24 mouse cellular contexts compared by ENCODE assay signal in genomic region chr6:88881334-88881733, GRCm38 (mm10). TPM values are rescaled to one million over a fixed set of nuclear protein-coding genes. Genes with fewer than 3 reads are reported as not detected.
A peak's percentile ranks its signal among the peaks of the same experiment; 100 is the strongest.
DNase-seq lines count a peak whose midpoint lies in the region; ATAC-seq and TF ChIP-seq lines count a peak whose summit lies in the region.
"Had no signal": no experiment of that assay in that cellular context is flagged by ENCODE, and none has a peak within 500 bp of the region (broad histone marks: within the 10 kb centered on the region; RNA-seq: fewer than 3 reads in every experiment).

No protein-coding gene starts in this region.

- 51% methylated on average over 7 of the region's 7 CpGs for WGBS in hindbrain, embryonic 13.5 days
- 50% methylated on average over 7 of the region's 7 CpGs for WGBS in hindbrain, embryonic 16.5 days
- 56% methylated on average over 7 of the region's 7 CpGs for WGBS in neural tube, embryonic 13.5 days
- 29% methylated on average over 7 of the region's 7 CpGs for WGBS in forebrain, postnatal 0 days

- intact Hi-C loops in heart, postnatal 14 days (cut with DNase I), result no loop called here

- H3K27me3 ChIP-seq in hindbrain, embryonic 13.5 days, result no peaks in the 10 kb centered on the region
- H3K27me3 ChIP-seq in hindbrain, embryonic 16.5 days (replicated peaks; ENCODE audit: control insufficient read depth, insufficient read depth, low read length), result no peaks in the 10 kb centered on the region
- no peaks in the 10 kb centered on the region for H3K27me3 ChIP-seq in neural tube, embryonic 13.5 days
- H3K27me3 ChIP-seq in forebrain, postnatal 0 days (ENCODE audit: insufficient read depth, low read length), result no peaks in the 10 kb centered on the region
- H3K27me3 ChIP-seq: heart, embryonic 12.5 days; intestine, embryonic 15.5 days had no signal

- H3K9me3 ChIP-seq in hindbrain, embryonic 13.5 days, result no peaks in the 10 kb centered on the region
- no peaks in the 10 kb centered on the region for H3K9me3 ChIP-seq in hindbrain, embryonic 16.5 days (ENCODE audit: control insufficient read depth, low read length)
- H3K9me3 ChIP-seq in neural tube, embryonic 13.5 days, result no peaks in the 10 kb centered on the region
- H3K9me3 ChIP-seq in forebrain, postnatal 0 days (ENCODE audit: low read length), result no peaks in the 10 kb centered on the region
- H3K9me3 ChIP-seq: heart, embryonic 12.5 days; intestine, embryonic 15.5 days; liver, embryonic 13.5 days had no signal

- no peak overlapping the region for H3K4me3 ChIP-seq in hindbrain, embryonic 13.5 days
- H3K4me3 ChIP-seq in hindbrain, embryonic 16.5 days (ENCODE audit: low read length), result no peak overlapping the region
- no peak overlapping the region for H3K4me3 ChIP-seq in neural tube, embryonic 13.5 days
- H3K4me3 ChIP-seq in forebrain, postnatal 0 days (ENCODE audit: low read depth, low read length), result no peak overlapping the region
- H3K4me3 ChIP-seq: gastrocnemius, adult 2 months; heart, adult 2 months; heart, embryonic 12.5 days; intestine, embryonic 15.5 days; layer of hippocampus, adult 2 months; liver, embryonic 13.5 days; myocyte had no signal

- TF ChIP-seq CTCF in forebrain, postnatal 0 days (IDR thresholded peaks at IDR 0.05; ENCODE audit: low read depth), result no peak

- H3K4me1 ChIP-seq in hindbrain, embryonic 13.5 days (replicated peaks), result peaks cover under 1% of the 10 kb centered on the region
- no peaks in the 10 kb centered on the region for H3K4me1 ChIP-seq in hindbrain, embryonic 16.5 days (ENCODE audit: control insufficient read depth, insufficient read depth, low read depth, low read length)
- peaks cover 12% of the 10 kb centered on the region for H3K4me1 ChIP-seq in neural tube, embryonic 13.5 days (replicated peaks)
- H3K4me1 ChIP-seq in forebrain, postnatal 0 days (ENCODE audit: insufficient read depth), result no peaks in the 10 kb centered on the region
- H3K4me1 ChIP-seq: heart, embryonic 12.5 days had no signal

- no peak overlapping the region for H3K9ac ChIP-seq in hindbrain, embryonic 13.5 days
- no peak overlapping the region for H3K9ac ChIP-seq in hindbrain, embryonic 16.5 days (ENCODE audit: low read depth, low read length)
- no peak overlapping the region for H3K9ac ChIP-seq in neural tube, embryonic 13.5 days
- no peak overlapping the region for H3K9ac ChIP-seq in forebrain, postnatal 0 days
- H3K9ac ChIP-seq: heart, embryonic 12.5 days; intestine, embryonic 15.5 days; liver, embryonic 13.5 days; lung, embryonic 14.5 days had no signal

- H3K27ac ChIP-seq in hindbrain, embryonic 13.5 days, result 0 out of 2 replicates have a peak overlapping the region, but pooled peaks have one; percentile 25
- no peak overlapping the region for H3K27ac ChIP-seq in hindbrain, embryonic 16.5 days (ENCODE audit: low read depth, low read length)
- H3K27ac ChIP-seq in neural tube, embryonic 13.5 days (replicated peaks), result peak overlapping the region; percentile 52
- 0 out of 2 replicates have a peak overlapping the region, but pooled peaks have one; percentile 35 for H3K27ac ChIP-seq in forebrain, postnatal 0 days (ENCODE audit: low read depth, low read length)
- H3K27ac ChIP-seq: gastrocnemius, adult 2 months; heart, adult 2 months; intestine, embryonic 15.5 days; layer of hippocampus, adult 2 months had no signal

- peaks cover 26% of the 10 kb centered on the region for H3K36me3 ChIP-seq in hindbrain, embryonic 13.5 days
- H3K36me3 ChIP-seq in hindbrain, embryonic 16.5 days (ENCODE audit: control insufficient read depth, insufficient read depth, low read length), result peaks cover 2% of the 10 kb centered on the region; the same call in 1 of the 2 replicates
- H3K36me3 ChIP-seq in neural tube, embryonic 13.5 days, result peaks cover 24% of the 10 kb centered on the region
- 0 out of 2 replicates have a peak, but pooled peaks cover 10% of the 10 kb centered on the region for H3K36me3 ChIP-seq in forebrain, postnatal 0 days (ENCODE audit: insufficient read depth)

- DNase-seq in neural tube, embryonic 10.5 days (ENCODE audit: extremely low spot score, low spot score), result no peak
- peak; percentile 50 for DNase-seq in forebrain, postnatal 0 days
- no peak for DNase-seq in heart, postnatal 14 days
- DNase-seq in frontal cortex, adult 2 months (ENCODE audit: extremely low spot score in 1 of 2, low spot score in 1 of 2), result no peak
- DNase-seq: adrenal gland, postnatal 36 days; B cell, adult 2 months; cerebellum, adult 2 months; cerebellum, postnatal 14 days; gastrocnemius, adult 2 months; gastrocnemius, postnatal 36 days; heart, adult 2 months; kidney, adult 2 months; kidney, postnatal 36 days; liver, embryonic 13.5 days; lung, embryonic 14.5 days; lung, postnatal 14 days; thymus, postnatal 4 days had no signal

- no peak overlapping the region for H3K4me2 ChIP-seq in hindbrain, embryonic 13.5 days
- H3K4me2 ChIP-seq in hindbrain, embryonic 16.5 days (ENCODE audit: low read length), result no peak overlapping the region
- H3K4me2 ChIP-seq in neural tube, embryonic 13.5 days, result no peak overlapping the region
- H3K4me2 ChIP-seq in forebrain, postnatal 0 days (ENCODE audit: low read depth), result no peak overlapping the region
- H3K4me2 ChIP-seq: heart, embryonic 12.5 days; intestine, embryonic 15.5 days; liver, embryonic 13.5 days; lung, embryonic 14.5 days had no signal

- no peak for ATAC-seq in hindbrain, embryonic 13.5 days (ENCODE audit: low FRiP score)
- no peak for ATAC-seq in hindbrain, embryonic 16.5 days
- ATAC-seq in neural tube, embryonic 13.5 days (ENCODE audit: low read depth), result no peak
- ATAC-seq in forebrain, postnatal 0 days, result peak; percentile 88
- ATAC-seq: intestine, embryonic 15.5 days had no signal

RNA-seq across cellular contexts. Expression of gene Podxl2, which starts 6.5 kb away (rescaled TPM):
- 546 and 595 TPM in 2 replicates for polyA plus RNA-seq in hindbrain, embryonic 13.5 days (2015; fragmentation: Nextera tagmentation; extraction: Ambion mirVana)
- polyA plus RNA-seq in hindbrain, embryonic 16.5 days (2015; fragmentation: Nextera tagmentation; extraction: Ambion mirVana), result 553 and 621 TPM in 2 replicates
- 548 and 565 TPM in 2 replicates for polyA plus RNA-seq in neural tube, embryonic 13.5 days (2015; fragmentation: Nextera tagmentation; extraction: Ambion mirVana)
- total RNA-seq in forebrain, postnatal 0 days (2014; rRNA removed), result 917 and 954 TPM in 2 replicates
- 702 and 718 TPM in 2 replicates for polyA plus RNA-seq in forebrain, postnatal 0 days (2015; fragmentation: Nextera tagmentation; extraction: Ambion mirVana)
- 10 to 100 TPM; 26.7 to 27.4 TPM for total RNA-seq in heart, postnatal 14 days (2021)
- 609 and 620 TPM in 2 replicates for polyA plus RNA-seq in frontal cortex, adult 2 months (2012; rRNA removed)

RNA-seq across cellular contexts. Expression of gene Mcm2, which starts 17.2 kb away (rescaled TPM):
- 43.0 and 43.7 TPM in 2 replicates for polyA plus RNA-seq in hindbrain, embryonic 13.5 days (2015; fragmentation: Nextera tagmentation; extraction: Ambion mirVana)
- 27.3 and 35.0 TPM in 2 replicates for polyA plus RNA-seq in hindbrain, embryonic 16.5 days (2015; fragmentation: Nextera tagmentation; extraction: Ambion mirVana)
- 33.5 and 40.5 TPM in 2 replicates for polyA plus RNA-seq in neural tube, embryonic 13.5 days (2015; fragmentation: Nextera tagmentation; extraction: Ambion mirVana)
- total RNA-seq in forebrain, postnatal 0 days (2014; rRNA removed), result 14.8 and 19.3 TPM in 2 replicates
- 14.1 and 14.9 TPM in 2 replicates for polyA plus RNA-seq in forebrain, postnatal 0 days (2015; fragmentation: Nextera tagmentation; extraction: Ambion mirVana)
- 10 to 100 TPM; 11.0 to 15.4 TPM for total RNA-seq in heart, postnatal 14 days (2021)
- polyA plus RNA-seq in frontal cortex, adult 2 months (2012; rRNA removed), result 4.2 and 4.4 TPM in 2 replicates

RNA-seq across cellular contexts. Expression of gene Tpra1, which starts 20.7 kb away (rescaled TPM):
- polyA plus RNA-seq in hindbrain, embryonic 13.5 days (2015; fragmentation: Nextera tagmentation; extraction: Ambion mirVana), result 73.6 and 78.8 TPM in 2 replicates
- polyA plus RNA-seq in hindbrain, embryonic 16.5 days (2015; fragmentation: Nextera tagmentation; extraction: Ambion mirVana), result 92.3 and 94.7 TPM in 2 replicates
- polyA plus RNA-seq in neural tube, embryonic 13.5 days (2015; fragmentation: Nextera tagmentation; extraction: Ambion mirVana), result 75.6 and 76.1 TPM in 2 replicates
- total RNA-seq in forebrain, postnatal 0 days (2014; rRNA removed), result 45.0 and 69.2 TPM in 2 replicates
- 35.0 and 41.4 TPM in 2 replicates for polyA plus RNA-seq in forebrain, postnatal 0 days (2015; fragmentation: Nextera tagmentation; extraction: Ambion mirVana)
- 10 to 100 TPM; 34.7 to 38.9 TPM for total RNA-seq in heart, postnatal 14 days (2021)
- 92.8 and 93.3 TPM in 2 replicates for polyA plus RNA-seq in frontal cortex, adult 2 months (2012; rRNA removed)

RNA-seq across cellular contexts. Expression of gene Abtb1, which starts 39.5 kb away (rescaled TPM):
- polyA plus RNA-seq in hindbrain, embryonic 13.5 days (2015; fragmentation: Nextera tagmentation; extraction: Ambion mirVana), result 36.3 and 38.2 TPM in 2 replicates
- polyA plus RNA-seq in hindbrain, embryonic 16.5 days (2015; fragmentation: Nextera tagmentation; extraction: Ambion mirVana), result 37.7 and 39.4 TPM in 2 replicates
- polyA plus RNA-seq in neural tube, embryonic 13.5 days (2015; fragmentation: Nextera tagmentation; extraction: Ambion mirVana), result 43.1 and 43.4 TPM in 2 replicates
- total RNA-seq in forebrain, postnatal 0 days (2014; rRNA removed), result 37.0 and 50.5 TPM in 2 replicates
- polyA plus RNA-seq in forebrain, postnatal 0 days (2015; fragmentation: Nextera tagmentation; extraction: Ambion mirVana), result 30.4 and 31.1 TPM in 2 replicates
- total RNA-seq in heart, postnatal 14 days (2021), result 10 to 100 TPM; 23.4 to 24.3 TPM
- 75.4 and 82.3 TPM in 2 replicates for polyA plus RNA-seq in frontal cortex, adult 2 months (2012; rRNA removed)
